Mouse (Mus musculus): Measurements from ENCODE around the gene Ttll5.

Ttll5 gene

DNA sequence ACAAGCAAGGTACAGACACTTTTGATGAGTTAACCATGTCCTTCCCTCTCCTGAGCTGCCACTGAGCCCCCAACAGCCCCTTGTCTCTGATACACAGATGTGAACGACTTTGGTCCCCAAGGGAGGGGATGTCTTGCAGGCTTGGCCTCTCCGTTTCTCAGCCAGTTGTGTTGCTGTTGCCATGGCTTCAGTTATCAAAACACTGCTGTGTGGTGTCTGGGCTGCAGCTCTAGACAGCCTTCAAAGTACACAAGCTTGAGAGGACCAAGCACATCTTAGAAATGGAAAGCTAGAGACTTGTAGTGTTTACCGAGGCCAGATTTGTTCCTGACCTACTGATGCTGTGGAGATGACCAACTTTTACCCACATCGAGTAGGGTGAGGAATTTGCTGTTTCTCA is 102.4 kb downstream of the Ttll5 start:
- no peak for DNase-seq (ENCODE audit: low spot score in 2 of 2)

DNA sequence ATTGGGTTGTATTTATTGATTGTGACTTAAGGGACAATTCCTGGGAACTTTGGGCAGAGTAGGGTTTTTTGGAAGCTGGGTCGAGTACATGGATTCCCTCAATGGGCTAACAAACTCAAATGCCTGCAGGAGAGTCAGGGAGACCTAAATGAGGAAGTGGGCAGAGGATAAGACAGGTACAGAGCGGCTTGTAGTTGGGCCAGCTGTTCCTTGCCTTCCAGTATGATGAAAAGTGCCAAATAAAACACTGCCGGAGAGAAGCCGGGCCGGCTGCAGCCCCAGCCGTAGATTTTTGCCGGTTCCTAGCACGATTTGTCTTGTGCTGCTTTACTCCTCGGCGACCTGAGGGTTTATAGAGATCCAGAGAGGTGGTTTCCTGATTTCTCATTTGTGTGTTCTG is 104.1 kb downstream of the Ttll5 start:
- DNase-seq (ENCODE audit: low spot score in 2 of 2), result no peak

DNA sequence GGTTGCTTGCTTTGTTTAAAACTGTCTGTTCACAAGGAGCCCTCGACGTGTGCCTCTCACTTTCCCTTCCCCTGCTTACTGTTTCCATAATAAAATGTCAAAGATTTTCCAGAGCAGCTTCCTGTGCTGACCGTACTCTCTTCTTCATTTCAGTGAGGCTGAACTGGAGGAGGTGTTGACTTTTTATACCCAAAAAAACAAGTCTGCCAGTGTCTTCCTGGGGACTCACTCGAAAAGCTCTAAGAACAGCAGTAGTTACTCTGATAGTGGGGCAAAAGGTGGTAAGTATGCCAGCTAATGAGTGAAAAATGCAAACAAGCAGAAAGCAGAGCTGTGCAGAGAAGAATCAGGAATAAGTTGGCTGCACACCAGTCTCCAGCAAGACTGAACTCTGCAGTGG is 105.3 kb downstream of the Ttll5 start:
- no peak for DNase-seq (ENCODE audit: low spot score in 2 of 2)

DNA sequence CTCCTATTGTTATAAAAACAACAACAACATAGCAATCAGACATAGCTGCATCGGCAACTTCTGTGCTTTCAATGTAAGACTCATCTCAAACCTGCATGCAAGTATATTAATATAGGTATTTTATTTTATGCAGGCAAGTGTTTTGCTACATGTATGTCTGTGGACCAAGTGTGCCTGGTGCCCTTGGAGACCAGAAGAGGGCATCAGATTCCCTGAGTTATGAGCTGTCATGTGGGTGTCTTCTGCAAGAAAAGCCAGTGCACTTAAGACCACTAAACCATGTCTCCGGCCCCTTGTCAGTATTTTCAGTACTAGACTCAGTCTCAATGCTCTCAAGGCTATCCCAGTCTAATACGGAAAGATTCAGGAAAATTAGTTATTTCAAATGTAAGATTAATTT is 106.3 kb downstream of the Ttll5 start:
- DNase-seq (ENCODE audit: low spot score in 2 of 2), result no peak

DNA sequence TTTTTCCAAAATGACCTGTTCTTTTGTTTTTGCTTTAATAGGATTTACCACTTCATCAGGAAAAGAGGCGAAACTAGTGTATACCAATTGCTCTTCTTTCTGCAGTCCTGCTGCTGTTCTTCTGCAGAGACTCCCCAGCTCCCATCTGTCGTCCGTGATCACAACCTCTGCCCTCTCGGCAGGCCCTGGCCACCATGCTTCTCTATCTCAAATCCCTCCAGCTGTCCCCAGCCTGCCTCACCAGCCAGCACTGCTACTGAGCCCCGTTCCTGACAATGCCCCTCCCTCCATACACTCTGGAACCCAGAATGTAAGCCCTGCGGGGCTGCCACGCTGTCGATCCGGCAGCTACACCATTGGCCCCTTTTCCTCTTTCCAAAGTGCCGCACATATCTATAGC is 108.8 kb downstream of the Ttll5 start:
- DNase-seq (ENCODE audit: low spot score in 2 of 2), result no peak

DNA sequence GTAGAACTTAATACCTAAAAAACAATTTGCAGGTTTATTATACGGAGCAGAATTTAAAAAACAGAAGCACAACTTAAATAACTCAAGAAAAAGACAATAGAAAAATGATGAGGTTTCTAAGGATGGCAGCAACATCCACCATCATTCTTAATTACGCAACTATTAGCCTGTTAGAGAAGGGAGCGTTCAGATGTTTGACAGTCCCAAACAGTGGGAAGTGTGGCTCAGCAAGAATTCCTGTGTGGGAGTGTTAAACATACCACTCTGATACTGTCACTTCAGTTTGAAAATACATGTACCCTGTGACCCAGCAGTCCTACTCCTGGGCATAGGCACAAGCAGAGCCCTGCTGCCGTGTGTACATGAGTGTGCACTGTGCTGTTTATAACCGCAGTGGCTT is 112.9 kb downstream of the Ttll5 start:
- no peak for DNase-seq (ENCODE audit: low spot score in 2 of 2)

DNA sequence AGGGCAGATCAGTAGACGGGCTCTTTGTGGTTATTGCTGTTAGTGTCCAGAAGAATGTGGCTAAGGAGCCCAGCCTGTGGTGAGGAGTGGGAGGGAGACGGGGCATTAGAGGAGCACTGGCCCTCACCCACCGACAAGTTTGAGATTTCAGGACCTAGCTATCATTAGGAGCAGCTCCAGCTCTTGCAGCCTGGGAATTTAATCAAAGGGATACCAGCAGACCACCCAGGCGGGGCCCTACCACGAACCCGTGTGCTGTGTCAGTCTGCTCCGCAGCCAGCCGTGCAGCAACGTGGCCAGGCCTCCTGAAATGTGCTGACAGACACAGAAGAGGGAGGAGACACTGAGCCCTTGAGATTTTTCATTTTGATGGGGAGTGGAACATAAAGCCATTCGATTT is 119.0 kb downstream of the Ttll5 start:
- DNase-seq (ENCODE audit: low spot score in 2 of 2), result no peak

DNA sequence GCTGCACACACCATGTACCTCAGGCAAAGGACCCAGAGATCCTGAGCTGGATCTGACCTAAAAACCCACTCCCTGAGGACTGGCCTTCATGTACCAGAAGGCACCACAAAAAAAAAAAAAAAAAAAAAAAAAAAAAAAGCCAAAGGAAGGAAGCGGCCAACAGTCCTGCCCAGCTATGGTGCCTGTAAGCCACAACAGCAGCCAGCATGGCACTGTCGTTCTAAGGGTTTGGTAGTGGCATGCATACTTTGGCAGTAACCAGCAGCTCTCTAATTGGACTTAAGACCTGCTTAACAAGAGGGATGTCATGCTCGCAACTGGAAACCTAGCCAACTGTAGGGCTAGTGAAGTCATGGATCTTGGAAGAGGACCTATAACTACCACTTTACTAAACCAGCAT is 120.0 kb downstream of the Ttll5 start:
- no peak for DNase-seq (ENCODE audit: low spot score in 2 of 2)

DNA sequence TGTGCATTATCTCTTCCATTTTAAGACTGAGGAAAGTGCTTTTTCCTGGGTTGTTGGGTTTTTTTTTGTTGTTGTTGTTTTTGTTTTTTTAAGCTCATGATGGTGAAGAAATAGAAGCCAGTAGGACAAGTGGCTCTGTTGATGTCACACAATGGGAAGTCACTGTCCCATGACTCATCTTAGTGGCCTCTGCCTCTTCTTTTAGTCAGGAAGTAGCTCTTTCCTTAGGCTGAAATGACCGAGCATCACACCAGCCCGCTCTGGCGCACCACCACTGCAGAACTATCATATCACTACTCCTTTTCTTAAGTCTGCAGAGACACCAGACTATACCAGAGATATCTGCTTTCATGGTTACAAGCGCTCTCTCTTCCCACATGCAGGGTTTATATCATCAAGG is 122.7 kb downstream of the Ttll5 start:
- DNase-seq (ENCODE audit: low spot score in 2 of 2), result no peak

DNA sequence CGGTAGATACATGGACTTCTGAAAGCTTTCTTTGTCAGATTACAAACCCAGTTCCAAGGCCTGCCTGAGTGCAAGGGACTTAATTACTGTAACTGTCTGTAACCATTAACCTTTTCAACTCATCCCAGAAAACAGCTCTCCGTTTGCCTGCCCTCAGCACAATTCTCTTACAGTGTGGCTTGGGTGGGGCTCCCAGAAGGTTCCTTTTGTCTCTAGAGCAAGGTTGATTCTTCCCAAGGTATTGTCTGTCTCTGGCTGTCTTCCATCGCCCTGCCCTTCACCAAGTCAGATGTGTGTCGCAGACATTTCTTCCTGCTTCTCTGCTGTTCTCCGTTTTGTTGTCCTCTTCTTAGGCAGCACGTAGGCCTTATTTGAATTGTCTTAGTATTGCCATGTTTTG is 125.2 kb downstream of the Ttll5 start:
- no peak for DNase-seq (ENCODE audit: low spot score in 2 of 2)

DNA sequence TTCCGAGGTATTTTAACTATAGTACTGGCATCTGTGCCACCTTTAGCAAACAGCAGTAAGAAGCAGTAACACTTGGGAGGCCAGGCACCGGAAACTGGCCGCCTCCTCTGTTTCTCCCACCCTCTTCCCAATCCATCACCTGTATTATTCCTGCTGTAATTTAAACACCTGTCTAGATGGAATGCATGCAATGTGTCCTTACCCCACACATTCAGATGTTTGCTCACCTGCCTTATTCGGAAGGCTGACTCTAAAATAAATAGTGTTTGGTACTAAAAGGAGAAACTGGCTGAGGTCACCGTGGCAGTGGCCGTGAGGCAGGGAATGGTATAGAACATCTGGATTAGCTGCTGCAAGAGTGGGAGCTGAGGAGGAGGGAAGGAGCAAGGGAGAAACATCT is 125.9 kb downstream of the Ttll5 start:
- no peak for DNase-seq (ENCODE audit: low spot score in 2 of 2)

DNA sequence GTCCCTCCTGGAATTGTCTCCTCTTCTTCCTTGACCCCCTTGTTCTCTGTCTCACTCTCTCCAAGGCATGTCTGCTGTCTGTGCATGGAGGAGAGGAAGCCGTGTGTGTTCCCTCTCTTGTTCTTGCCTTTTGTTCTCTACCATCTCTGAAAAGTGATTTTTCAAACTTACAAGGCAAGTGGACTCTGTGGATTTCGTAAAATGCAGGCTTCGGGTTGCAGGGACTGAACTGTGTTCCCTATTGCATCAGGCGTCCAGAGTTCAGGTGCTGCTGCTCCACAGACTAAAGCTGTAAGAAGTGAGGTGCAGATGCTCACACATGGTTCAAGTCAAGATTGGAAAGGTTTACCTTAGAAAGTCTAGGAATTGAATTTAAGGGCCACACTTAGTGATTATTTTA is 126.6 kb downstream of the Ttll5 start:
- DNase-seq (ENCODE audit: low spot score in 2 of 2), result no peak

DNA sequence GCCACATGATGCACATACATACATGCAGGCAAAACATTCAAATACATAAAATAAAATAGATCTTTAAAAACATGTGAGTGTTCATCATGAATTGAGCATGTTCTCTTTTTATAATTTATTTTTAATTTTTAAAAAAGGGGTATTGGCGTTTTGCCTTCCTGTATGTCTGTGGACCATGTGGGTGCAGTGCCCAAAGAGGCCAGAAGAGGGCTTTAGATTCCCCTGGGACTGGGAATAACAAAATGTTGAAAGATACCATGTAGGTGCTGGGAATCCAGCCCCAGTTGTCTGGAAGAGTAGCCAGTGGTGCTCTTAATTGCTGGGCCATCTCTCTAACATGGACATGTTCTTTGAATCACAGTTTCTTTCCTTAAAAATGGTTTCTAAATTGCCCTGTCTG is 127.4 kb downstream of the Ttll5 start:
- no peak for DNase-seq (ENCODE audit: low spot score in 2 of 2)

DNA sequence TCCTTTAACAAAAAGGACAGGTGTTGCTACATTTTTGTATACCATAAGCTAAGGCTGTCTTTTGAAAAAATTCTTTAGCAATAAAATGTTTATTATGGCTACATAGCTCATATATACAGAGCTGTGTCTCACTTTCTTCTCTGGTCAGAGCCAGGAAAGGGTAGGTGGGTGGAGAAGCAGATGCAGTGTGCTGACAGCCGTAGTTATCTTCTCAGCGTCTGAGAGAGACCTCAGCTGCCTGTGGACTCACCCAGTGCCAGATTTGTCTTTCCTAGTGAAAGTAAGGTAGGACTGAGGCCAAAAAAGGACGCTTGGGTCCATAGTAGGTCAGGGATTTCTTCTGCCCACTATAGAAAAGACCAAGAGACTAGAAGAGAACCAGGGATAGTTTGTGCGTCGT is 127.9 kb downstream of the Ttll5 start:
- no peak for DNase-seq (ENCODE audit: low spot score in 2 of 2)

DNA sequence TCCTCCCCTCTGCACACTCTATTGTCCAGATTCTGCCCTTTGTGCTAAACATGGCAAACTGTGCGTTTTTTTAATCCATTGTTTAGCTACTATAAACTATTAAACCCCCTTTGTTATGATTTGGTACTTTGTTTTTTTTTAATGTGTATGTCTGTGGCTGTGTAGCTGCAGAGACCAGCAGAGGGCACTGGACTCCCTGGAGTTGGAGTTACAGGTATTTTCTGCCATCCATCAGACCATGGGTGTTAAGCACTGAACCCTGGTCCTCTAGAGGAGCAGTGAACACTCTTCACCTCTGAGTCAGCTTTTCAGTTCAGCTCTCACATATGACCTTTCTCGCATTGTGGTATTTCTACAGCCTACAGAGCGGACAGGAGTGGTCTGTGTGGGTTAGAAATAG is 129.7 kb downstream of the Ttll5 start:
- DNase-seq (ENCODE audit: low spot score in 2 of 2), result no peak

DNA sequence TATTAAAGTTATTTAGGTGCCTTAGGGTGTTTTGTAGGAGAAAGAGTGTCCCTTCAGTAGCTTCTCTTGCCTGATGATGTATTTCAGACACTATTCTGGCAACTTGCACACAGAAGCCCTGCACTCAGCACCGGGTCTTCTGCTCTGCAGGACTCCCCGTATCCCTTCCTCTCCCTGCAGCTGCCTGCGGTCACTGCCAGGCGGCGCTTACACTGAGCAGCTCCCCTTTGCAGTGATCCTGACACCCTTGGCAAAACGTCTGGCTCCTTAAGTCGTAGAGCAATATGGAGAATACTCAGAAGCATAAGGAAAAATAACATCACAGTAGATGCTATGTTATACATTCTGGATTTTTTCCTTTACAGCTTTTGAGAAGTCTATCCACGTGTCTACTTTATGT is 130.6 kb downstream of the Ttll5 start:
- no peak for DNase-seq (ENCODE audit: low spot score in 2 of 2)

DNA sequence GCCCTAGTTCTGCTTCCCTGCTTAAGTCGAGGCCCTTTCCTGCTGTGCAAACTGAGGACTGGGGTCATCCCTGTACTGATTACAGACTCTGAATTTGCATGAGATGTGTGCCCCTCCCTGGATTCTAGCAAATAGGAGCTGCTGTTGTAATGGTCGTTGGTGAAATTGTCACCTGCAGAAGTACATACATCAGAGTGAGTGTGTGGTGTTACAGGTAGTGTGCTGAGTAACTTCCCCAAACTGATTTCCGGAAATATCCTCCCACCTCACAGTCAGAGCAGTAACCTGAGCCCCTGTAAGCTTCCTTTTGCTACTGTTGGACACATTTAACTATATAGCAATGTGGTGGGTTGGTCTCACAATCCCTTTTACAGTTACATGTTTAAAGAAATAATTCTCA is 131.2 kb downstream of the Ttll5 start:
- DNase-seq (ENCODE audit: low spot score in 2 of 2), result no peak

DNA sequence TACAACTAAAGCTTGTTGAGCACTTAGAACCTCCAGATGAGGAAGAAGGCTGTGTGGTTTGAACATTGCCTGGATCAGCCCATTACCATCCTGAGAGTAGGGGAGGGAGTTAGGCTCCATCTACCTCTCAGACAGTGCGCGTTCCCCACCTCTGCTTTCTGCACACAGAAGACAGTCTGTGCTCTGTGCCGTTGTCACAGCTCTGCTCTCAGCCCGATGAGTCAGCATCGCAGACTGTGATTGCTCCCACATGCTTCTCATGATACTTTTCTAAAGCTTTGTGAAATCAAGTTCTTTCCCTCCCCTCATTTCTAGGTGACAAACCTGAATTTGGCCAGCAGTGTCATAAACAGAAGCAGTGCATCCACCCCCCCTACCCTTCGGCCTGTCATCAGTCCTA is 131.8 kb downstream of the Ttll5 start:
- no peak for DNase-seq (ENCODE audit: low spot score in 2 of 2)

DNA sequence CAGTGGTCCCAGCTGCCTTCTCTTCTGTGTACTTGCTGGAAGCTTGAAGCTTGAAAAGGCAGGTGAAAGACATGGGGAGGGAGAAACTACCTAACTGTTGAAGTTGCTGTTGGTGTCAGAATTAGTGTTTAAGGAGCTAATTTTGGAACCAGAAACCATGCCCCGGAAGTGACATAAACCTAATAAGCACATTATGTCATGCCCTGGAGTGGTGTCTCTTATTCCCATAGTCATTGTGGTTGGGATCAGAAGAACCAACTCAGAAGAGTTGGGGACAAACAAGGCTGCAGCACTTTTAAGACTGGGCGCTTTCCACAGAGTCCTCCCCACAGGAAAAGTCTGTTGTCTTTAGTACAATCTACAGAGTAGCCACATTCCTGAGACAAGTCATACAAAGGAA is 134.0 kb downstream of the Ttll5 start:
- DNase-seq (ENCODE audit: low spot score in 2 of 2), result no peak

DNA sequence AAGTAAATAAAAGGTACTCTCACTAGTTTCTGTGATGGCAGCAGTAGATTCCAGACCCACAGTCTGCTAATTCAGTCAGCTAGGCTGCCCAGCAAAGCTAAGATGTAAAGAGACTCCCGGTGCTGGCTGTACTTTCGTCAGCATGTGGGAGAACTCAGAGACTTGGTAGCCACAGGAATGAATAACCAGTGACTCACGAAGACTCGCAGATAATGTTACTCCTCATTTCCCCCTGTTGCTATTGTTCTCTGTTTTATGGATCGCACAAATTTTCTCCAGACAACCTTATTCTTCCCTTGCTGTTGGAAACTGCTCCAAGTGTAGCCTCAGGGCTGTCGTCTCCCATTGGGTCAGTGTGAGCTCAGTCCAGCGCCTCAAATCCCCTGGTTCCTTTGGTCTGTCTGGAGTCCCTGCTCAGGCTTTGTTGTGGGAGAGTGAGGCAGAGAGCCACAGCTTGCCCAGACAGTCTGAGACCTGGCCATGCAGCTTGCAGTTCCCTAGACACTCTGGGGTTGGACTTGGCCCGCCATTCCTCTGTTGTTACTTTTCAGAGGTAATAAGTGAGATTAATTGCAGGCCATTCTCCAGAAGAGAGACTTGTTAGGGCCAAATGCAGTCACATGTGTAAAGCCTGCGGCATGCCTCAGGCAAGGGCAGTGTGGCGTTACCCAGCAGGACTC is 135.5 kb downstream of the Ttll5 start:
- DNase-seq (ENCODE audit: low spot score in 2 of 2), result no peak

DNA sequence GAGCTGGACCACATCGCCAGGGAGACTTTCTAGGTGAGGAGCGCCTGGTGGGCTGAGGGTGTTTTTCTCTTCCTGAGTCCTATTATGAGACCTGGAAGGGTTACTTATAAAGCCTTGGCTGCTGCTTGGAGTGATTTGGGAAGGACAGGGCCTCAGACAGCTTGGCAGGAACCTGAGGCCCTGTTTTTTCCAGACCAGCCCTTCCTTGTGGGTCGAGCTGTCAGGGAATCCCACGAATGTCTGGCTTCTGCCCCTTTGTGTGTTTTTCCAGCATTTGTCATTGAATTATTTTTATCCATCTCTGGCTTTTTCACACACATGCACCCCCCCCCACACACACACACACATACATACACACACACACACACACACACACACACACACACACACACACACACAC is 136.2 kb downstream of the Ttll5 start:
- no peak for DNase-seq (ENCODE audit: low spot score in 2 of 2)

DNA sequence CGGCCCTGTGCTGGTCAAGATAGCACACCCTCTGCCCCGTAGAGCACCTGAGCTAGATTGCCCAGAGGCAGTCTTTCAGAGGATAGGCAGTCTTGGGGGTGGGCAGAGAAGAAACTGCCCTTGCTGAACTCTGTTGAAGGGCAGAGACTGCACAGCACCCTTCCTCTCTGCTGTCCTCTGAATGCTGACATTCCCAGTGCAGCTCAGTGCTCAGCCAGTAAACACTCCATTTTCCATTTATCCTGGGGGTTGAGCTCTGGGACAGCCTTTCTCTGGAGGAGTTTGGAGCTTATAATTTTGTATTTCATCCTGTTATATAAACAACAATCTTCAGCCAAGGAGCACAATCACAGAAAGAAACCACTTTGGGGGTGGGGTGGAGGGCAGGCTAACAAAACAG is 138.7 kb downstream of the Ttll5 start:
- no peak for DNase-seq (ENCODE audit: low spot score in 2 of 2)

DNA sequence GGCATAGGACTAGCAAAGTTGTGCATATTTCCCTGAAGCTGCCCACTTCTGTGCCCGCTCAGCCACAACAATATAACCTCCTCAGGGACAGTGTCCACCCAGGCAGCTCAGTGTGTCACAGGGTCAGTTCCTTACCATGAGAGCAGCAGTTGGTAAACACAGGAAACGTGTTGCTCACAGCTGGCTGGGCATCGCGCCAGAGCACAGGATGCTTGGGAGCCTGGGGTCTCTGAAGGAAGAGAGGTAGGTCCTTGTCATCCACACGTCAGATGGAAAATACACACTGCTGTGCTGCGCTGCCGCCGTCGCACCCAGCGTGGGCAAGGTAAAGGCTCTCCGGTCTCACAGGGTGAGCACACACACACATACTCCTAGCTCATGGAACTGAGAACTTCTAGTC is 139.2 kb downstream of the Ttll5 start:
- DNase-seq (ENCODE audit: low spot score in 2 of 2), result no peak

DNA sequence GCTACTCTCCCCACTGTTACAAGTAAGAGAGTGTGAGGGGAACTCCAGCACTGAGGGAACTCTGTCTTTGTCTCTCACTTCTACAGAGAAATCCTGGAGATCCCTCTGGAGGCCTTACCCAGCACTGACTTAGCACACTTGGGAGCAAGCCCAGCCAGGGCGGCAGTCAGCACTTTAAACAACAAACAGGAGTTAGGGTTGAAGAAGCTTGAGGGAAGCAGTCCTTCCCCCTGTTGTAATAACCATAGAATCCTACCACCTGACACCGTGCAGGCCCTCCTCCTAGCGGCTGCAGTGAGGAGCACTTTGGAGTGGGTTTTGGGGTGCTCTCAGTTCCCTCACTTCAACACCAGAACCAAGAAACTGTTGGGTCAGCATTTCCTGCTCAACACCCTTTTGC is 140.0 kb downstream of the Ttll5 start:
- DNase-seq (ENCODE audit: low spot score in 2 of 2), result no peak

DNA sequence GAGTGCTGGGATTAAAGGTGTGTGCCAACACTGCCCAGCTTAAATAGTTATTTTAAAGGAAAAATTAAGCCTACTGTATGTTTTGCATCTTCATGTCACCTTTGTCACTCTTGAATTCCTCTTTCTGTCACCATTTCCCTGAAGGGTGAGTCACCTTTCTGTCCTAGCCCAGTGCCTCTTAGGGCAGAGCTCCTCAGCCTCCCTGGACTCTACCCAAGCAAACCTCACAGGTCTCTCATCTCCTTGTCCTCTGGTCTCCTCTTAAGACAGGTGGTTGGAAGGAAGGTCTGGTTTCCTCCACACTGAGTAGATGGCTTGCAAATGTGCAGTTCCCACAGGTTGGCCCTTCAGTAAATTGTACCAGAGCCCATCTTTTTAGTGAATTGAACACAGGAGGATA is 143.4 kb downstream of the Ttll5 start:
- no peak for DNase-seq (ENCODE audit: low spot score in 2 of 2)

Measured in cerebellum, postnatal 4 days (tissue).